Mouse (Mus musculus): ENCODE measurements at regions not wholly inside any gene's neighbourhood (a gene's known extent, or its start where the extent isn't known, plus 50 kb on each side); places are given as distances from the start of the nearest gene placed in this dataset.

GRCm38 (mm10) chr5:37898041-37898615 lies 73.7 kb upstream of the Msx1 start:
- no peak for DNase-seq (ENCODE audit: low spot score in 2 of 2)

- DNase-seq (ENCODE audit: low spot score in 2 of 2): no peak
These were observed 73.1 kb upstream of the Msx1 start for GRCm38 (mm10) chr5:37897501-37897900.

GRCm38 (mm10) chr5:37895441-37896336 lies 71.3 kb upstream of the Msx1 start:
- no peak for DNase-seq (ENCODE audit: low spot score in 2 of 2)

- DNase-seq (ENCODE audit: low spot score in 2 of 2): no peak
These were observed 69.5 kb upstream of the Msx1 start for GRCm38 (mm10) chr5:37893639-37894550.

GRCm38 (mm10) chr5:37890641-37891040 lies 66.3 kb upstream of the Msx1 start:
- no peak for DNase-seq (ENCODE audit: low spot score in 2 of 2)

- DNase-seq (ENCODE audit: low spot score in 2 of 2): no peak
These were observed 55.4 kb upstream of the Msx1 start for GRCm38 (mm10) chr5:37879668-37880380.

- DNase-seq (ENCODE audit: low spot score in 2 of 2): no peak
These were observed 51.9 kb upstream of the Msx1 start for GRCm38 (mm10) chr5:37876240-37876639.

- no peak for DNase-seq (ENCODE audit: low spot score in 2 of 2)
These were observed 51.1 kb upstream of the Msx1 start for GRCm38 (mm10) chr5:37875452-37875851.

GRCm38 (mm10) chr5:37874784-37875281 lies 50.5 kb upstream of the Msx1 start:
- peak in 1 of 2 experiments; percentile 20 for DNase-seq (ENCODE audit: low spot score in 2 of 2)

Measured in layer of hippocampus, adult 8-10 months (tissue).